In genomic region chr19:25674744-25675143, GRCm38 (mm10) we compare ENCODE assay signal across 15 mouse cellular contexts. TPM values are rescaled to one million over a fixed set of nuclear protein-coding genes. Genes with fewer than 3 reads are reported as not detected.
DNase-seq lines count a peak whose midpoint lies in the region; ATAC-seq lines count a peak whose summit lies in the region.
"Had no signal": no experiment of that assay in that cellular context is flagged by ENCODE, and none has a peak within 500 bp of the region (broad histone marks: within the 10 kb centered on the region; RNA-seq: fewer than 3 reads in every experiment).

No protein-coding gene starts in this region.

- no peak overlapping the region for H3K9ac ChIP-seq in hindbrain, embryonic 16.5 days (ENCODE audit: low read depth, low read length)
- no peak overlapping the region for H3K9ac ChIP-seq in neural tube, embryonic 15.5 days (replicated peaks)
- no peak overlapping the region for H3K9ac ChIP-seq in limb, embryonic 11.5 days (ENCODE audit: low read length)
- H3K9ac ChIP-seq: lung, embryonic 15.5 days had no signal

- WGBS in hindbrain, embryonic 10.5 days = 3% methylated on average over 8 of the region's 8 CpGs
- under 1% methylated on average over 8 of the region's 8 CpGs for WGBS in hindbrain, embryonic 16.5 days
- 1% methylated on average over 8 of the region's 8 CpGs for WGBS in neural tube, embryonic 15.5 days
- 3% methylated on average over 8 of the region's 8 CpGs for WGBS in limb, embryonic 11.5 days

- no peak for ATAC-seq in hindbrain, embryonic 16.5 days
- no peak for ATAC-seq in neural tube, embryonic 15.5 days (ENCODE audit: low FRiP score)
- no peak for ATAC-seq in limb, embryonic 11.5 days (ENCODE audit: insufficient number of reproducible peaks, low FRiP score, low TSS enrichment, low read depth)
- ATAC-seq: CD4-positive, CD25-positive, alpha-beta regulatory T cell, adult 4 months; intestine, postnatal 0 days had no signal

- no peak overlapping the region for H3K4me2 ChIP-seq in hindbrain, embryonic 16.5 days (ENCODE audit: low read length)
- H3K4me2 ChIP-seq in neural tube, embryonic 15.5 days = no peak overlapping the region
- H3K4me2 ChIP-seq in limb, embryonic 11.5 days (ENCODE audit: low read depth, severe bottlenecking) = no peak overlapping the region
- H3K4me2 ChIP-seq: lung, embryonic 15.5 days had no signal

- no peaks in the 10 kb centered on the region for H3K36me3 ChIP-seq in hindbrain, embryonic 10.5 days
- H3K36me3 ChIP-seq in hindbrain, embryonic 16.5 days (ENCODE audit: control insufficient read depth, insufficient read depth, low read length) = no peaks in the 10 kb centered on the region
- H3K36me3 ChIP-seq in neural tube, embryonic 15.5 days = no peaks in the 10 kb centered on the region
- H3K36me3 ChIP-seq in limb, embryonic 11.5 days (ENCODE audit: control insufficient read depth, insufficient read depth, low read length) = no peaks in the 10 kb centered on the region
- H3K36me3 ChIP-seq: lung, embryonic 15.5 days had no signal

- peaks cover 26% of the 10 kb centered on the region for H3K4me1 ChIP-seq in hindbrain, embryonic 10.5 days (replicated peaks)
- H3K4me1 ChIP-seq in hindbrain, embryonic 16.5 days (ENCODE audit: control insufficient read depth, insufficient read depth, low read depth, low read length) = peaks cover 18% of the 10 kb centered on the region
- H3K4me1 ChIP-seq in neural tube, embryonic 15.5 days = peaks cover 23% of the 10 kb centered on the region
- peaks cover 7% of the 10 kb centered on the region; the same call in 1 of the 2 replicates for H3K4me1 ChIP-seq in limb, embryonic 11.5 days (ENCODE audit: control insufficient read depth, insufficient read depth, low read length)

- H3K27ac ChIP-seq in hindbrain, embryonic 10.5 days = no peak overlapping the region
- H3K27ac ChIP-seq in hindbrain, embryonic 16.5 days (ENCODE audit: low read depth, low read length) = no peak overlapping the region
- no peak overlapping the region for H3K27ac ChIP-seq in neural tube, embryonic 15.5 days (replicated peaks)
- H3K27ac ChIP-seq in limb, embryonic 11.5 days (replicated peaks; ENCODE audit: low read depth, low read length) = no peak overlapping the region
- H3K27ac ChIP-seq: lung, embryonic 15.5 days had no signal

- no peaks in the 10 kb centered on the region for H3K9me3 ChIP-seq in hindbrain, embryonic 10.5 days
- H3K9me3 ChIP-seq in hindbrain, embryonic 16.5 days (ENCODE audit: control insufficient read depth, low read length) = no peaks in the 10 kb centered on the region
- H3K9me3 ChIP-seq in neural tube, embryonic 15.5 days (replicated peaks) = no peaks in the 10 kb centered on the region
- H3K9me3 ChIP-seq in limb, embryonic 11.5 days (ENCODE audit: control insufficient read depth, low read length) = no peaks in the 10 kb centered on the region
- H3K9me3 ChIP-seq: lung, embryonic 15.5 days had no signal

- DNase-seq in hindbrain, embryonic 10.5 days (ENCODE audit: low spot score) = peak; percentile 21
- DNase-seq in neural tube, embryonic 10.5 days (ENCODE audit: extremely low spot score, low spot score) = peak; percentile 48
- peak; percentile 51 for DNase-seq in limb, embryonic 11.5 days (ENCODE audit: low spot score)
- no peak for DNase-seq in kidney, adult 11 months
- DNase-seq in frontal cortex, adult 2 months (ENCODE audit: extremely low spot score in 1 of 2, low spot score in 1 of 2) = no peak
- DNase-seq: adrenal gland, adult 8-10 months; cerebellum, adult 8-10 months; kidney, postnatal 25 days; layer of hippocampus, adult 9-11 months had no signal

- H3K27me3 ChIP-seq in hindbrain, embryonic 10.5 days (ENCODE audit: insufficient read depth, poor library complexity, severe bottlenecking) = peaks cover 89% of the 10 kb centered on the region
- H3K27me3 ChIP-seq in hindbrain, embryonic 16.5 days (replicated peaks; ENCODE audit: control insufficient read depth, insufficient read depth, low read length) = peaks cover 57% of the 10 kb centered on the region
- H3K27me3 ChIP-seq in neural tube, embryonic 15.5 days (replicated peaks) = peaks cover 86% of the 10 kb centered on the region
- peaks cover 75% of the 10 kb centered on the region for H3K27me3 ChIP-seq in limb, embryonic 11.5 days (ENCODE audit: control insufficient read depth, insufficient read depth, low read length)

- H3K4me3 ChIP-seq in hindbrain, embryonic 10.5 days = no peak overlapping the region
- H3K4me3 ChIP-seq in hindbrain, embryonic 16.5 days (ENCODE audit: low read length) = no peak overlapping the region
- H3K4me3 ChIP-seq in neural tube, embryonic 15.5 days (replicated peaks) = no peak overlapping the region
- no peak overlapping the region for H3K4me3 ChIP-seq in limb, embryonic 11.5 days (ENCODE audit: low read depth, low read length)
- H3K4me3 ChIP-seq: lung, embryonic 15.5 days; megakaryocyte, embryonic 14.5 days had no signal

RNA-seq across cellular contexts. Expression of gene Dmrt2, which starts 2.5 kb away (rescaled TPM):
- 0.17 and 0.82 TPM in 2 replicates for polyA plus RNA-seq in hindbrain, embryonic 10.5 days (2016; fragmentation: Nextera tagmentation; extraction: Ambion mirVana)
- polyA plus RNA-seq in hindbrain, embryonic 16.5 days (2015; fragmentation: Nextera tagmentation; extraction: Ambion mirVana) = 0.19 TPM in 1 of 2 replicates, not detected in the other
- polyA plus RNA-seq in neural tube, embryonic 15.5 days (2015; fragmentation: Nextera tagmentation; extraction: Ambion mirVana) = 0.27 and 6.4 TPM in 2 replicates
- polyA plus RNA-seq in limb, embryonic 11.5 days (2014; fragmentation: Nextera tagmentation; extraction: Ambion mirVana) = 11.1 and 11.5 TPM in 2 replicates
- 1.1 and 1.3 TPM in 2 replicates for polyA plus RNA-seq in frontal cortex, adult 2 months (2012; rRNA removed)
- polyA plus RNA-seq: CD4-positive, CD25-positive, alpha-beta regulatory T cell, adult 4 months had no signal

Comparison
In these comparisons a context has a peak if more than half of its experiments do, and no peak if none do; other contexts are left out.
1. DNase-seq: peak in hindbrain, embryonic 10.5 days (single experiment), neural tube, embryonic 10.5 days (single experiment) and limb, embryonic 11.5 days (single experiment); none in kidney, adult 11 months (single experiment) and frontal cortex, adult 2 months (0 of 2).